Mouse (Mus musculus): ENCODE measurements at regions not wholly inside any gene's neighbourhood (a gene's known extent, or its start where the extent isn't known, plus 50 kb on each side); places are given as distances from the start of the nearest gene placed in this dataset.

DNA sequence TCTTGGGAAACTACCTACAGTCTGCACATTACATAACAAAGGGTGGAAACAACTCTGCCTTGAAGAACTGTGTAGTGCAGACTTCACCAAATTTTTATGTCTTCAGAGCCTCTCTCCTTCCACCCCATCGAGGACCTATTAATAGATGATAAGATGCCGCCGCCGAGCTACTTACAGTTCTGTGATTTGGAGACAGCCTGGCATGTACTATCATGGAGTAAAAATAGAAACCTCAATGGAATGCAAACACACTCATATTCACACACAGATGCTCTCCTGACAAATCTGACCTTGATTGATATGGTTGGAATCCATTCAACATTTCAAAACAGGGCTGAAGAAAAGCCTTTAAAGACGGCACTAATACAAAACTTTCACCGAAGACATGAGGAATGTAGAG, 92.7 kb upstream of the Cdh13 start:
- TF ChIP-seq POLR2A (IDR thresholded peaks at IDR 0.05; ENCODE audit: low read depth, low read length) = no peak
- no peak for TF ChIP-seq CTCF (IDR thresholded peaks at IDR 0.05; ENCODE audit: extremely low read depth, insufficient read length, insufficient replicate concordance, low read depth, low read length)

Data from small intestine, adult 2 months (tissue).